Mouse (Mus musculus): ENCODE data around the gene Ppm1k. TPM values are rescaled to one million over a fixed set of nuclear protein-coding genes. Genes with fewer than 3 reads are reported as not detected.

Gene Ppm1k
- polyA plus RNA-seq (2017; shearing (Covaris generic)), result 10 to 100 TPM in 1 of 2 experiments, 1 to 10 TPM in 1; 8.2 to 11.9 TPM

DNA sequence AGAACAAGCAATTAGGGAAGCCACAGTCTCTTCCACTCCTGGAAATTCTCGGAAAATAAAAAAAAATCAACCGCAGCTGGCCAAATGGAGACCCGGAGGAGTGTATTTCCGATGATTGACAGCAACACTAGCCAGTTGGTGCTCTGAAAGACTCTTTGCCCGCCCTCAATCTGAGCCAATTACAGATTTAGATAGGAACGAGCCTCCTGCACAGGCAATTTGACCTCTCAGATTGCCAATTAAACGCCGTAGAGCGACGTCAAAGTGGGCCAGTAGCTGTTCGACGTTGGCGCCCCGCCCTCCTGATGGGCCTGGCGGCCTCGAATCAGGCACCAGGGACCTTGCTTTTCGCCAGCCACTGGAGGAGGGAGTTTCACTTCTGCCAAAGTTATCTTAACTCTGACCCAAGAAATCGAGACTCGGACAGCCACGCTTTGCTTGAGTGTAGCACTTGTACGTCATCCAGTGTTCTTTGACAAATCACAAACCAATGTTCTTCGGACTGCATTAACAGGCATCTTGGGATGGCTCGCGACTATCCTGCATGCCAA, at the start of gene Ppm1k:
Ppm1k (minus strand) TSS at position 83 of the 551 bp plus-strand sequence.

DNA sequence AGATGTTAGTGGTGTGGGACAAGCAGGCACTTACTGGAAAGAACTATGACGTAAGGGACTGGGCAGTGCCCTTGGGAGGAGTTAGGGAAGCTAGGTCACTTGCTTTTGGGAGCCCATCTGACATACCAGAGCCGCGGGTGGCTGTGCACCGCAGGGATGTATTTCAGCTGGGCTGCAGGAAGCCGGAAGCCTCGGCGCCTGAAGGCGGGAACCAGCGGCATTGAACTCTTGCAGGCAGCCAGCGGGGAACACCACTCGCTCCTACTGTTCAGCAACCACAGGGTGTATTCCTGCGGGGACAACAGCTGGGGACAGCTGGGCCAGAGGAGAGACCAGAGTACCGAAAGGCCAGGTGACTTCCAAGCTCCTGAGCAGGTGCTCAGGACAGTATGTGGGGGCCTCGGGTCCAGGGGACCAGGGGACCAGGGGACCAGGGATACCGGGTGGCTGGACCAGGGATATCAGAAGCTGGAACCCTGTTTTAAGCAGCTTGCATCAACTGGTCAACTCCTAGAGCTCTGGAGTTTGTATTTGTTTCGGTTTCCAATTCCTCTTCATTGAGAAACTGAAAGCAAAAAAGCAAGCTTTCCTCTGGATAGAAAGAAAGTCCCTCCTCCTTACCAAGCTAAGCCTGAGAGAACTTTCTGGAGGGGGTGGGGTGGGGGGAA, 45.7 kb upstream of the Ppm1k start, which contains the start of gene Herc6:
Herc6 (plus strand) TSS at position 120 of the 668 bp plus-strand sequence.

Other genes with a start within 250 kb of the Ppm1k start
- gene Vmn1r16, start 206.0 kb downstream of the Ppm1k start, polyA plus RNA-seq (2017; shearing (Covaris generic)), result under 1 TPM; 0.10 to 0.11 TPM
- gene Vmn1r17, start 171.7 kb downstream of the Ppm1k start, polyA plus RNA-seq (2017; shearing (Covaris generic)), result not detected
- gene Vmn1r18, start 139.7 kb downstream of the Ppm1k start, polyA plus RNA-seq (2017; shearing (Covaris generic)), result under 1 TPM; 0.01 to 0.20 TPM
- gene Vmn1r19, start 131.7 kb downstream of the Ppm1k start, polyA plus RNA-seq (2017; shearing (Covaris generic)), result not detected
- not detected for gene Vmn1r20, start 106.5 kb downstream of the Ppm1k start, polyA plus RNA-seq (2017; shearing (Covaris generic))
- gene Herc6, start 45.5 kb upstream of the Ppm1k start, polyA plus RNA-seq (2017; shearing (Covaris generic)), result 10 to 100 TPM; 23.1 to 24.6 TPM
- 10 to 100 TPM in 1 of 2 experiments, 1 to 10 TPM in 1; 5.2 to 10.3 TPM for gene Pyurf, start 156.6 kb upstream of the Ppm1k start, polyA plus RNA-seq (2017; shearing (Covaris generic))
- gene Lancl2, start 167.1 kb upstream of the Ppm1k start, polyA plus RNA-seq (2017; shearing (Covaris generic)), result 1 to 10 TPM; 3.1 to 4.3 TPM